Mouse (Mus musculus): Measurements from ENCODE around the gene Kdm5b. TPM values are rescaled to one million over a fixed set of nuclear protein-coding genes. Genes with fewer than 3 reads are reported as not detected.

Gene Kdm5b
- total and polyA plus RNA-seq, 3 experiments: 22.4 to 174 (median 70.7) TPM

GRCm38 (mm10) chr1:134651268-134651850 lies 91.4 kb downstream of the Kdm5b start:
- ATAC-seq (ENCODE audit: extremely low read depth, insufficient number of reproducible peaks, low FRiP score, poor library complexity, severe bottlenecking): no peak
- no peak for DNase-seq (ENCODE audit: low spot score)
- no peak overlapping the region for H3K4me3 ChIP-seq (ENCODE audit: low read depth, low read length)
- TF ChIP-seq GATA2 (IDR thresholded peaks at IDR 0.05; ENCODE audit: borderline replicate concordance, low read depth, low read length) (no peak), TAL1 (conservative IDR thresholded peaks at IDR 0.05; ENCODE audit: low read depth, low read length) (no peak), CTCF (IDR thresholded peaks at IDR 0.05; ENCODE audit: low read depth, low read length) (no peak)
- H3K27me3 ChIP-seq (ENCODE audit: insufficient read depth, low read length): peaks cover 33% of the 10 kb centered on the region
- no peaks in the 10 kb centered on the region for H3K36me3 ChIP-seq (replicated peaks)
- peaks cover 9% of the 10 kb centered on the region; the same call in 1 of the 2 replicates for H3K4me1 ChIP-seq (ENCODE audit: insufficient read depth, low read depth, low read length)
- H3K9me3 ChIP-seq (replicated peaks): 0 out of 2 replicates have a peak, but pooled peaks cover 2% of the 10 kb centered on the region

- peaks cover 7% of the 10 kb centered on the region; the same call in 1 of the 2 replicates for H3K4me1 ChIP-seq (ENCODE audit: insufficient read depth, low read depth, low read length)
- H3K9me3 ChIP-seq (replicated peaks): no peaks in the 10 kb centered on the region
- ATAC-seq (ENCODE audit: extremely low read depth, insufficient number of reproducible peaks, low FRiP score, poor library complexity, severe bottlenecking): no peak
- no peak for TF ChIP-seq GATA2 (IDR thresholded peaks at IDR 0.05; ENCODE audit: borderline replicate concordance, low read depth, low read length)
- no peak for TF ChIP-seq GATA1 (IDR thresholded peaks at IDR 0.05; ENCODE audit: borderline replicate concordance, low read length)
- TF ChIP-seq TAL1 (conservative IDR thresholded peaks at IDR 0.05; ENCODE audit: low read depth, low read length): no peak
- no peak for TF ChIP-seq CTCF (IDR thresholded peaks at IDR 0.05; ENCODE audit: low read depth, low read length)
- no peak for TF ChIP-seq POLR2AphosphoS5 (IDR thresholded peaks at IDR 0.05; ENCODE audit: insufficient replicate concordance, low read depth, low read length)
- H3K36me3 ChIP-seq (replicated peaks): no peaks in the 10 kb centered on the region
- DNase-seq (ENCODE audit: low spot score): no peak
- H3K4me3 ChIP-seq (ENCODE audit: low read depth, low read length): no peak overlapping the region
- peaks cover 29% of the 10 kb centered on the region for H3K27me3 ChIP-seq (ENCODE audit: insufficient read depth, low read length)
Observed at GRCm38 (mm10) chr1:134651851-134652398, 92.0 kb downstream of the Kdm5b start.

- peaks cover 7% of the 10 kb centered on the region; the same call in 1 of the 2 replicates for H3K4me1 ChIP-seq (ENCODE audit: insufficient read depth, low read depth, low read length)
- H3K27me3 ChIP-seq (ENCODE audit: insufficient read depth, low read length): peaks cover 29% of the 10 kb centered on the region
- TF ChIP-seq GATA2 (IDR thresholded peaks at IDR 0.05; ENCODE audit: borderline replicate concordance, low read depth, low read length): no peak
- no peak for TF ChIP-seq CTCF (IDR thresholded peaks at IDR 0.05; ENCODE audit: low read depth, low read length)
- no peak for TF ChIP-seq POLR2AphosphoS5 (IDR thresholded peaks at IDR 0.05; ENCODE audit: insufficient replicate concordance, low read depth, low read length)
- TF ChIP-seq TAL1 (conservative IDR thresholded peaks at IDR 0.05; ENCODE audit: low read depth, low read length): no peak
- TF ChIP-seq GATA1 (IDR thresholded peaks at IDR 0.05; ENCODE audit: borderline replicate concordance, low read length): no peak
- H3K36me3 ChIP-seq (replicated peaks): no peaks in the 10 kb centered on the region
- DNase-seq (ENCODE audit: low spot score) (no peak), ATAC-seq (ENCODE audit: extremely low read depth, insufficient number of reproducible peaks, low FRiP score, poor library complexity, severe bottlenecking) (no peak)
- H3K9me3 ChIP-seq (replicated peaks): no peaks in the 10 kb centered on the region
- no peak overlapping the region for H3K4me3 ChIP-seq (ENCODE audit: low read depth, low read length)
Observed at GRCm38 (mm10) chr1:134653603-134654257, 93.8 kb downstream of the Kdm5b start.

GRCm38 (mm10) chr1:134658841-134659240 lies 98.9 kb downstream of the Kdm5b start:
- Histone ChIP-seq H3K9me3 (replicated peaks) (no peaks in the 10 kb centered on the region), H3K4me3 (ENCODE audit: low read depth, low read length) (no peak overlapping the region), H3K4me1 (ENCODE audit: insufficient read depth, low read depth, low read length) (no peaks in the 10 kb centered on the region), H3K36me3 (replicated peaks) (no peaks in the 10 kb centered on the region), H3K27me3 (ENCODE audit: insufficient read depth, low read length) (peaks cover 29% of the 10 kb centered on the region)
- DNase-seq (ENCODE audit: low spot score) (no peak), ATAC-seq (ENCODE audit: extremely low read depth, insufficient number of reproducible peaks, low FRiP score, poor library complexity, severe bottlenecking) (no peak)
- no peak for TF ChIP-seq POLR2AphosphoS5 (IDR thresholded peaks at IDR 0.05; ENCODE audit: insufficient replicate concordance, low read depth, low read length)
- TF ChIP-seq CTCF (IDR thresholded peaks at IDR 0.05; ENCODE audit: low read depth, low read length): no peak
- no peak for TF ChIP-seq TAL1 (conservative IDR thresholded peaks at IDR 0.05; ENCODE audit: low read depth, low read length)
- no peak for TF ChIP-seq GATA1 (IDR thresholded peaks at IDR 0.05; ENCODE audit: borderline replicate concordance, low read length)
- no peak for TF ChIP-seq GATA2 (IDR thresholded peaks at IDR 0.05; ENCODE audit: borderline replicate concordance, low read depth, low read length)

- ATAC-seq (ENCODE audit: extremely low read depth, insufficient number of reproducible peaks, low FRiP score, poor library complexity, severe bottlenecking) (no peak), DNase-seq (ENCODE audit: low spot score) (no peak)
- Histone ChIP-seq H3K4me3 (ENCODE audit: low read depth, low read length) (no peak overlapping the region), H3K36me3 (replicated peaks) (no peaks in the 10 kb centered on the region), H3K4me1 (ENCODE audit: insufficient read depth, low read depth, low read length) (no peaks in the 10 kb centered on the region), H3K27me3 (ENCODE audit: insufficient read depth, low read length) (peaks cover 27% of the 10 kb centered on the region), H3K9me3 (replicated peaks) (no peaks in the 10 kb centered on the region)
- no peak for TF ChIP-seq CTCF (IDR thresholded peaks at IDR 0.05; ENCODE audit: low read depth, low read length)
- TF ChIP-seq GATA2 (IDR thresholded peaks at IDR 0.05; ENCODE audit: borderline replicate concordance, low read depth, low read length): no peak
- TF ChIP-seq TAL1 (conservative IDR thresholded peaks at IDR 0.05; ENCODE audit: low read depth, low read length): no peak
- TF ChIP-seq POLR2AphosphoS5 (IDR thresholded peaks at IDR 0.05; ENCODE audit: insufficient replicate concordance, low read depth, low read length): no peak
- no peak for TF ChIP-seq GATA1 (IDR thresholded peaks at IDR 0.05; ENCODE audit: borderline replicate concordance, low read length)
Observed at GRCm38 (mm10) chr1:134660163-134660562, 100.2 kb downstream of the Kdm5b start.

Data from G1E (cell line).